Mouse (Mus musculus) neural tube, embryonic 14.5 days (tissue): Measurements from ENCODE around the gene Rad21l. TPM values are rescaled to one million over a fixed set of nuclear protein-coding genes. Genes with fewer than 3 reads are reported as not detected.

Experiments
- ATAC-seq: fragments of 200-750 bp; cut with Nextera tagmentation; 2 replicates; pipeline ENCODE4 v1.8.0; 2017; ENCODE audit warnings: low read depth, mild to moderate bottlenecking, moderate TSS enrichment, moderate library complexity
- H3K27ac ChIP-seq: fragments of 300-500 bp; sonication (generic); 2 replicates; pipeline ENCODE4 v1.5.1; 2014; ENCODE audit warnings: low read depth, mild to moderate bottlenecking, control low read depth, low read length, moderate library complexity, mixed read lengths
- H3K27me3 ChIP-seq: fragments of 300-500 bp; sonication (generic); 2 replicates; pipeline ENCODE4 v1.6.1; 2014; ENCODE audit warnings: low read length; ENCODE audit not compliant: control insufficient read depth, insufficient read depth
- H3K36me3 ChIP-seq: fragments of 300-500 bp; sonication (generic); 2 replicates; pipeline ENCODE4 v1.6.1; 2014; ENCODE audit warnings: low read length, mixed read lengths; ENCODE audit not compliant: control insufficient read depth, insufficient read depth
- H3K4me1 ChIP-seq: fragments of 300-500 bp; sonication (generic); 2 replicates; pipeline ENCODE4 v1.6.1; 2014; ENCODE audit warnings: low read length; ENCODE audit not compliant: control insufficient read depth, insufficient read depth
- H3K4me2 ChIP-seq: fragments of 300-500 bp; sonication (generic); 2 replicates; pipeline ENCODE4 v1.6.1; 2014; ENCODE audit warnings: mild to moderate bottlenecking, low read depth, low read length, control low read depth
- H3K4me3 ChIP-seq: fragments of 300-500 bp; sonication (generic); 2 replicates; pipeline ENCODE4 v1.5.1; 2014; ENCODE audit warnings: low read depth, low read length, control low read depth, mixed read lengths
- H3K9ac ChIP-seq: fragments of 300-500 bp; sonication (generic); replicated peaks from 2 replicates; pipeline ENCODE4 v1.6.1; 2014; ENCODE audit warnings: low read depth, mild to moderate bottlenecking, control low read depth, low read length, mixed read lengths
- H3K9me3 ChIP-seq: fragments of 300-500 bp; sonication (generic); 2 replicates; pipeline ENCODE4 v1.6.1; 2016; ENCODE audit warnings: low read length; ENCODE audit not compliant: control insufficient read depth
- WGBS: fragments of 180-500 bp; shearing (Covaris S2); extraction: QIAGEN DNeasy Blood & Tissue Kit; methylation state at CpG from one replicate; pipeline ENCODE4 v1.1.7; 2014; 5-methylcytosine and 5-hydroxymethylcytosine counted together
- polyA plus RNA-seq: library from polyadenylated mRNA; unstranded; fragments of >200 nt; fragmentation: Nextera tagmentation; extraction: Ambion mirVana; gene quantifications from 2 replicates; pipeline ENCODE4 v1.2.1, GENCODE M21; 2014

Gene Rad21l
- polyA plus RNA-seq, 1 experiment from 2014 or later, result 0.40 TPM

DNA sequence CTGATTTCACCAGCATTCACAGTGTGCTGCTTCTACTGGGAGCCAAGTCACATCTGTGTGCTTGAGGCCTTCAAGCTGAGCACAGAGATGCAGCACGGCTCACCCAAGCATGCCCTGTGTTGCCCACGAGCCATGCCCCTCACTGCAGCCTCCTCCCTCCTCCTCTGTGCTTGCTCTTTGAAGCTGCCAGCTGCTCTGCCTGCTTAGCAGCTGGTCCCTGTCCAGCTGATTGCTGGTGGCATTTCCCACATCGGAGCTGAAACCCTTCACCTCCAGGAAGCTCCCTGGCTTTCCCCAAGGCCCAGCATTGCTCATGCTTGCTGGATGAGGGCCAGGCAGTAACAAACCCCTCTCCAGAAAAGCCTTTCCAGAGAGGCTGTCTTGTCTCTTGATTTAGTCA lies 58.4 kb downstream of the Rad21l start:
- ATAC-seq, result peak; percentile 44; the same call in 1 of the 2 replicates
- Histone ChIP-seq H3K36me3 (no peaks in the 10 kb centered on the region), H3K4me1 (peaks cover 5% of the 10 kb centered on the region), H3K27ac (no peak overlapping the region), H3K4me3 (no peak overlapping the region), H3K9ac (no peak overlapping the region), H3K27me3 (no peaks in the 10 kb centered on the region), H3K9me3 (no peaks in the 10 kb centered on the region), H3K4me2 (no peak overlapping the region)
- 22% methylated on average over 3 of the region's 3 CpGs for WGBS

DNA sequence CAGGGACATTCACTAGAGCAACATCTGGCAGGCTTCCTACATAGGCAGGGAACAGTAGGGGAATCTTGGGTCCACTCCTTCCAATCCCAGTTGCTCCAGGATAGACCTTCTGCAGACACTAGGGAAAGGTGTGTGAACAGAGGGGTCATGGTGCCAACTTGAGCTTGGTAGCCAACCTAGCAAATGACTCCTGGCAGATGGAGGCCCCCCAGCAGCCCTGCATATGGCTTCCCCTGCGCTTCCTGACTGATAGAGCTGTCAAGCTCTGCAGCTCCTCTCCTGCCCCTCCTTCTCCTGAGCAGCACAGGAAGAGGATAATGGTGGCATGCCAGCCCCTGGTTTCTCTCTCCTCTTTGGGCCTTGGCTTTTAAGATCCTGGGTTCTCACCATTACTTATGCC lies 59.9 kb downstream of the Rad21l start:
- H3K4me2 ChIP-seq, result no peak overlapping the region
- H3K36me3 ChIP-seq, result no peaks in the 10 kb centered on the region
- H3K4me3 ChIP-seq, result no peak overlapping the region
- H3K4me1 ChIP-seq, result peaks cover 18% of the 10 kb centered on the region
- H3K27me3 ChIP-seq, result no peaks in the 10 kb centered on the region
- ATAC-seq, result no peak
- 73% methylated on average over 1 of the region's 1 CpGs for WGBS
- H3K9ac ChIP-seq, result no peak overlapping the region
- no peaks in the 10 kb centered on the region for H3K9me3 ChIP-seq
- no peak overlapping the region for H3K27ac ChIP-seq

DNA sequence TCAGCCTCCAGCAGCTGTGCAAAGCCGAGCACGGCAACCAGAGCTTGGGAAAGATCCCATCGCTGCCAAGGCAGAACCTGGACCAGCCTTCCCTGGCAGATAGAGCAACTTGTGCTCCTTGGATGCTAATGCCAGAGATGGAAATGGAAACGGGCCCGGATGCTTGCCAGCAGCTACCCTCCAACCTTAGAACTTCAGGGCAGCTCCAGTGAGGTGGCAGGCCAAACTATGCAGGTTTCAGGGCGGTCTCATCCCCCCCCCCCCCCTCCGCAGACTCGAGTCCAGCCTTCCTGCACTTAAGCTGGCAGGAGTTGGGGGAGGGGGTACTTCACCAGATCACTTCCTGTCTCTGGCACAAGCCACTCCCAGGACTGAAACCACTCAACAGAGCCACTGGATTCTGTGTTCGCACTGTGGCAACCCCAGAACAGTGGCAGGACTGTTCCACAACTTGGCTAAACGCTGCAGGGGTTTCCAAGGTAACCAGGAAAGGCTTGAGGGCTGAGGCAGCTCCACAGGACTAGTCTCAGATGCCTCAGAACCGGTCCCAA lies 62.8 kb downstream of the Rad21l start:
- H3K9ac ChIP-seq, result no peak overlapping the region
- 0 out of 2 replicates have a peak overlapping the region, but pooled peaks have one; percentile 22 for H3K27ac ChIP-seq
- H3K9me3 ChIP-seq, result no peaks in the 10 kb centered on the region
- peaks cover 29% of the 10 kb centered on the region for H3K4me1 ChIP-seq
- H3K27me3 ChIP-seq, result no peaks in the 10 kb centered on the region
- no peaks in the 10 kb centered on the region for H3K36me3 ChIP-seq
- 39% methylated on average over 11 of the region's 11 CpGs for WGBS
- no peak overlapping the region for H3K4me3 ChIP-seq
- peak; percentile 63 for ATAC-seq
- H3K4me2 ChIP-seq, result no peak overlapping the region

DNA sequence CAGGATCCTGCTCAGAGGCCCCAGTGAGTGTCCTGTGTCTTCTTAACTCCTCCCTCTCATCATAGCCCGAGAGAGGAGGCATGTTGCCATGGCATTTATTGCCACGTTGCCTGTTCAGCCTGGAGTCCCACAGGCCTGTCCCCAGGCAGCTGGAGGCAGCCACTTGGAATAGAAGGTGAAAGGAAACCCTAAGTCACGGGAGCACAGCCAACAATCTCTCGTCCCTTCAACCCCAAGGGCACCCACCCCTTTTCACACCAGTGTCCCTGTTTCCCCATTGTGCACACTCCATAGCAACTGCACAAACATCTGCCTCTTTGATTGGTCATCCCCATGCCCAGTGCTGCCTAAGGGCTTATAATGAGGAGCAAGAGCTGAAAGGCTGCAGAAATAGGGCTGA lies 64.7 kb downstream of the Rad21l start:
- no peaks in the 10 kb centered on the region for H3K36me3 ChIP-seq
- 3% methylated on average over 4 of the region's 4 CpGs for WGBS

DNA sequence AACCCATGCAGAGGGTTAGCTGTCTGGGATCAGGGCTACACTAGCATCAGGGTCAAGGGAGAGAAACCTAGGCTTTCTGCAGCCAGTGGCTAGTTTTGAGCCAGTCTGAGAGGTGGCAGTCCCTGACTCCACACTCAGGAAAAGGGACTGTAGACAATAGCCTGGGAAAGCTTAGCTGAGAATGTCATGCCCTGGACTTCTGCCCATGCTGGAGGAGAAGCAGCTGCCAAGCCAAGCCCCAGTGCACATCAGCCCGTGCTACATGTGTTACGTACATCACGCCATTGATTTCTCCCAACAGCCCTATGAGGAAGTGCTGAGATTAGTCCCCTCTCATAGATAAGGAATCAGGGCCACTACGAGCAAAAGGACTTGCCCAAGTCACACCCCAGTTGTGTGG lies 66.2 kb downstream of the Rad21l start:
- Histone ChIP-seq H3K9me3 (no peaks in the 10 kb centered on the region), H3K36me3 (peaks cover 4% of the 10 kb centered on the region; the same call in 1 of the 2 replicates), H3K4me3 (no peak overlapping the region), H3K27ac (no peak overlapping the region), H3K27me3 (no peaks in the 10 kb centered on the region), H3K9ac (no peak overlapping the region), H3K4me2 (no peak overlapping the region), H3K4me1 (peaks cover 24% of the 10 kb centered on the region)
- no peak for ATAC-seq
- WGBS, result 69% methylated on average over 4 of the region's 4 CpGs

More for the DNA sequence above, 64.7 kb downstream of the Rad21l start:
- H3K9me3 ChIP-seq, result no peaks in the 10 kb centered on the region
- peak; percentile 88 for ATAC-seq
- H3K9ac ChIP-seq, result no peak overlapping the region
- no peaks in the 10 kb centered on the region for H3K27me3 ChIP-seq
- peak overlapping the region; percentile 8; the same call in 1 of the 2 replicates for H3K27ac ChIP-seq
- no peak overlapping the region for H3K4me3 ChIP-seq
- H3K4me1 ChIP-seq, result peaks cover 24% of the 10 kb centered on the region
- H3K4me2 ChIP-seq, result no peak overlapping the region

DNA sequence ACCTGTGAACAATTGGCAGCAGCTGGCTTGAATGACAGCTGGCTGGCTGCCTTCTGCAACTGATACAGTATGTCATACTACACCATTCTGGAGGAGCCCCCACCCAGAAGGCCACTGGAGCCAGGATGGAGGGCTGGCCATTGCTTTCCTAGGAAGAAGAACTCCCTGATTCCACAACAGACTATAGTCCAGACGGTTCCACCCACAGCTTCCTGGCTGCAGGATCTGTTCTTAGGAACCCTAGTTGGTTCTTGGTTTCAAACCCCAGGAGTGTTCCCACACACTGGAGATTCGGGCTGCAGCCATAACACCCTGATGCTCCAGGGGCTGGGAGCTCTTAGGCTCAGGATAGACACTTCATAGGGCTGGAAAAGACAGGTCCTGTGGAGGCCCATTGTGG lies 70.3 kb downstream of the Rad21l start:
- no peaks in the 10 kb centered on the region for H3K27me3 ChIP-seq
- H3K9ac ChIP-seq, result no peak overlapping the region
- H3K9me3 ChIP-seq, result no peaks in the 10 kb centered on the region
- peaks cover 20% of the 10 kb centered on the region for H3K36me3 ChIP-seq
- peaks cover 7% of the 10 kb centered on the region for H3K4me1 ChIP-seq
- no peak overlapping the region for H3K27ac ChIP-seq
- whole genome bisulfite sequencing, result 82% methylated on average over 2 of the region's 2 CpGs
- H3K4me3 ChIP-seq, result no peak overlapping the region
- no peak for ATAC-seq
- H3K4me2 ChIP-seq, result no peak overlapping the region

Other genes starting within 250 kb of the Rad21l start
- not detected in 2 replicates for gene 4921509C19Rik, start 192.4 kb downstream of the Rad21l start, polyA plus RNA-seq
- gene Nsfl1c, start 174.4 kb downstream of the Rad21l start, polyA plus RNA-seq, result 264 and 265 TPM in 2 replicates
- gene Fkbp1a, start 126.0 kb downstream of the Rad21l start, polyA plus RNA-seq, result 618 and 641 TPM in 2 replicates
- 0.72 and 1.1 TPM in 2 replicates for gene Sdcbp2, start 95.9 kb downstream of the Rad21l start, polyA plus RNA-seq
- 29.7 and 33.1 TPM in 2 replicates for gene Snph, start 35.9 kb downstream of the Rad21l start, polyA plus RNA-seq
- 23.4 and 26.7 TPM in 2 replicates for gene Tmem74b, start 33.5 kb upstream of the Rad21l start, polyA plus RNA-seq
- gene Psmf1, start 75.7 kb upstream of the Rad21l start, polyA plus RNA-seq, result 61.9 and 70.6 TPM in 2 replicates
- 0.39 and 0.46 TPM in 2 replicates for gene Rspo4, start 174.4 kb upstream of the Rad21l start, polyA plus RNA-seq
- 0.11 and 0.62 TPM in 2 replicates for gene Angpt4, start 242.7 kb upstream of the Rad21l start, polyA plus RNA-seq